Comparison of ENCODE assay signal across 9 mouse cellular contexts in genomic region chr13:112101421-112101756, GRCm38 (mm10).
DNase-seq lines count a peak whose midpoint lies in the region; ATAC-seq and TF ChIP-seq lines count a peak whose summit lies in the region.
"Had no signal": no experiment of that assay in that cellular context is flagged by ENCODE, and none has a peak within 500 bp of the region (broad histone marks: within the 10 kb centered on the region; RNA-seq: fewer than 3 reads in every experiment).

No protein-coding gene starts in this region.

- H3K9me3 ChIP-seq in hindbrain, embryonic 11.5 days (ENCODE audit: control insufficient read depth, low read length): no peaks in the 10 kb centered on the region
- H3K9me3 ChIP-seq in liver, postnatal 0 days (ENCODE audit: low read length): no peaks in the 10 kb centered on the region

- H3K27me3 ChIP-seq in heart, adult 2 months (ENCODE audit: control insufficient read depth, insufficient read depth, low read length): no peaks in the 10 kb centered on the region
- H3K27me3 ChIP-seq in hindbrain, embryonic 11.5 days (ENCODE audit: control insufficient read depth, insufficient read depth, low read length): no peaks in the 10 kb centered on the region
- H3K27me3 ChIP-seq in liver, postnatal 0 days (ENCODE audit: insufficient read depth, low read length): peaks cover 13% of the 10 kb centered on the region; the same call in 1 of the 2 replicates

- peak overlapping the region; percentile 47 for H3K4me3 ChIP-seq in heart, adult 2 months
- H3K4me3 ChIP-seq in brown adipose tissue, adult 24 weeks (ENCODE audit: insufficient read depth, low read depth, low read length): peak overlapping the region; percentile 59
- peak overlapping the region; percentile 41 for H3K4me3 ChIP-seq in hindbrain, embryonic 11.5 days (ENCODE audit: low read depth, low read length)
- H3K4me3 ChIP-seq in liver, postnatal 0 days (ENCODE audit: low read depth, low read length): 0 out of 2 replicates have a peak overlapping the region, but pooled peaks have one; percentile 52

- H3K9ac ChIP-seq in heart, adult 2 months (ENCODE audit: low read depth, low read length): peak overlapping the region; percentile 50; the same call in 1 of the 2 replicates
- H3K9ac ChIP-seq in hindbrain, embryonic 11.5 days (ENCODE audit: low read depth, low read length): peak overlapping the region; percentile 60; the same call in 1 of the 2 replicates
- H3K9ac ChIP-seq in liver, postnatal 0 days (replicated peaks): peak overlapping the region; percentile 61

- no peak for DNase-seq in heart, adult 2 months
- DNase-seq in heart, adult 9 months (ENCODE audit: low spot score in 2 of 2): no peak
- no peak for DNase-seq in hindbrain, embryonic 11.5 days (ENCODE audit: low spot score)
- no peak for DNase-seq in liver, postnatal 0 days
- DNase-seq in gastrocnemius, postnatal 10 days: no peak
- DNase-seq in gastrocnemius, adult 8-10 months (ENCODE audit: low spot score in 2 of 2): no peak
- no peak for DNase-seq in T-cell, adult 2 months (ENCODE audit: low spot score)

- H3K79me2 ChIP-seq in heart, adult 2 months (replicated peaks; ENCODE audit: control insufficient read depth, insufficient read depth, low read length): no peaks in the 10 kb centered on the region

- peaks cover 3% of the 10 kb centered on the region for H3K4me1 ChIP-seq in heart, adult 2 months (ENCODE audit: control insufficient read depth, insufficient read depth, low read length)
- H3K4me1 ChIP-seq in brown adipose tissue, adult 24 weeks (ENCODE audit: control insufficient read depth, insufficient read depth, insufficient read length, low read length): peaks cover 3% of the 10 kb centered on the region
- H3K4me1 ChIP-seq in hindbrain, embryonic 11.5 days (replicated peaks; ENCODE audit: control insufficient read depth, insufficient read depth, low read length): no peaks in the 10 kb centered on the region; the same call in 1 of the 2 replicates
- peaks cover 14% of the 10 kb centered on the region for H3K4me1 ChIP-seq in liver, postnatal 0 days (ENCODE audit: insufficient read depth)

- peak overlapping the region; percentile 75 for H3K4me2 ChIP-seq in hindbrain, embryonic 11.5 days (replicated peaks; ENCODE audit: low read depth, low read length)
- H3K4me2 ChIP-seq in liver, postnatal 0 days (ENCODE audit: low read depth, low read length): peak overlapping the region; percentile 90

- H3K36me3 ChIP-seq in heart, adult 2 months (ENCODE audit: control insufficient read depth, insufficient read depth, low read length): no peaks in the 10 kb centered on the region
- H3K36me3 ChIP-seq in hindbrain, embryonic 11.5 days (ENCODE audit: control insufficient read depth, insufficient read depth, low read length): no peaks in the 10 kb centered on the region
- H3K36me3 ChIP-seq in liver, postnatal 0 days (replicated peaks; ENCODE audit: insufficient read depth, low read length): no peaks in the 10 kb centered on the region

- TF ChIP-seq POLR2A in heart, adult 2 months (IDR thresholded peaks at IDR 0.05; ENCODE audit: insufficient read depth, low read depth, low read length): no peak

- intact Hi-C loops in heart, adult 2 months (cut with DNase I): loop anchor here (2.0 to 5.0 kb wide), 3 partner anchors 17 to 304 kb away; no protein-coding TSS in a partner anchor

- 60% methylated on average over 5 of the region's 5 CpGs for WGBS in heart, adult 2 months
- 35% methylated on average over 5 of the region's 5 CpGs for WGBS in hindbrain, embryonic 11.5 days
- WGBS in liver, postnatal 0 days (ENCODE audit: insufficient replicate concordance): 62% methylated on average over 5 of the region's 5 CpGs

- peak overlapping the region; percentile 73 for H3K27ac ChIP-seq in heart, adult 2 months
- peak overlapping the region; percentile 58 for H3K27ac ChIP-seq in brown adipose tissue, adult 24 weeks (replicated peaks; ENCODE audit: low read depth, low read length)
- H3K27ac ChIP-seq in hindbrain, embryonic 11.5 days (ENCODE audit: low read depth, low read length): no peak overlapping the region
- H3K27ac ChIP-seq in liver, postnatal 0 days (ENCODE audit: low read depth): no peak overlapping the region
- H3K27ac ChIP-seq: macrophage had no signal

- no peak for ATAC-seq in hindbrain, embryonic 11.5 days (ENCODE audit: low FRiP score)
- ATAC-seq in liver, postnatal 0 days: no peak

- no peak for TF ChIP-seq EP300 in heart, adult 2 months (IDR thresholded peaks at IDR 0.05; ENCODE audit: insufficient read depth, low read depth, low read length)
- TF ChIP-seq EP300 in liver, postnatal 0 days (IDR thresholded peaks at IDR 0.05; ENCODE audit: low read depth): no peak

- TF ChIP-seq CTCF in heart, adult 2 months (IDR thresholded peaks at IDR 0.05): no peak
- no peak for TF ChIP-seq CTCF in liver, postnatal 0 days (IDR thresholded peaks at IDR 0.05; ENCODE audit: low read depth)

Comparison
In these comparisons a context has a peak if more than half of its experiments do, and no peak if none do; other contexts are left out.
1. H3K27ac ChIP-seq: peak in heart, adult 2 months (single experiment) and brown adipose tissue, adult 24 weeks (single experiment); none in hindbrain, embryonic 11.5 days (single experiment) and liver, postnatal 0 days (single experiment).
2. Peak in every context shown above with its lines, with median percentiles within 50 percentile points of each other: H3K4me3 ChIP-seq and H3K9ac ChIP-seq.